Mouse (Mus musculus) testis, adult 2 months (tissue): ENCODE data around the gene Sema6b.

Experiments
- CTCF ChIP-seq: fragments of 200-500 bp; IDR thresholded peaks from 2 replicates; pipeline ENCODE4 v1.5.1; 2012; ENCODE audit warnings: low read depth, mild to moderate bottlenecking, inconsistent platforms, low read length, moderate library complexity; ENCODE audit not compliant: control insufficient read depth, insufficient read depth, insufficient replicate concordance
- POLR2A ChIP-seq: fragments of 200-500 bp; IDR thresholded peaks from 2 replicates; pipeline ENCODE4 v1.6.1; 2012; ENCODE audit warnings: low read depth, mild to moderate bottlenecking, inconsistent platforms, low read length, moderate library complexity; ENCODE audit not compliant: control insufficient read depth

GRCm38 (mm10) chr17:56139355-56139754, 788 bp downstream of the Sema6b start:
- TF ChIP-seq CTCF = no peak
- no peak for TF ChIP-seq POLR2A
